ENCODE assay signal across 31 mouse cellular contexts in genomic region chr9:62920877-62921276, GRCm38 (mm10).
DNase-seq lines count a peak whose midpoint lies in the region; ATAC-seq and TF ChIP-seq lines count a peak whose summit lies in the region.
"Had no signal": no experiment of that assay in that cellular context is flagged by ENCODE, and none has a peak within 500 bp of the region (broad histone marks: within the 10 kb centered on the region; RNA-seq: fewer than 3 reads in every experiment).

No protein-coding gene starts in this region.

- no peak for ATAC-seq in CD4-positive, CD25-positive, alpha-beta regulatory T cell, adult 4 months
- no peak for ATAC-seq in lung, embryonic 14.5 days (ENCODE audit: insufficient read depth)
- 0 out of 2 replicates have a peak, but pooled peaks have one; percentile 40 for ATAC-seq in granulocyte monocyte progenitor cell, adult 5-6 weeks (replicated peaks; ENCODE audit: poor library complexity, severe bottlenecking)
- no peak for ATAC-seq in liver, postnatal 0 days
- ATAC-seq: forebrain, postnatal 0 days; hindbrain, embryonic 16.5 days; lung, postnatal 0 days; midbrain, embryonic 15.5 days had no signal

- WGBS in lung, embryonic 14.5 days: 51% methylated on average over 2 of the region's 2 CpGs
- WGBS in liver, postnatal 0 days (ENCODE audit: insufficient replicate concordance): 57% methylated on average over 2 of the region's 2 CpGs

- no peak overlapping the region for H3K4me2 ChIP-seq in lung, embryonic 14.5 days
- no peak overlapping the region for H3K4me2 ChIP-seq in liver, postnatal 0 days (ENCODE audit: low read depth, low read length)
- H3K4me2 ChIP-seq: forebrain, embryonic 12.5 days; heart, embryonic 11.5 days; kidney, embryonic 15.5 days; limb, embryonic 13.5 days; liver, embryonic 11.5 days; midbrain, embryonic 15.5 days; neural tube, embryonic 15.5 days had no signal

- H3K36me3 ChIP-seq in lung, embryonic 14.5 days (ENCODE audit: insufficient read depth): peaks cover 41% of the 10 kb centered on the region
- H3K36me3 ChIP-seq in liver, postnatal 0 days (replicated peaks; ENCODE audit: insufficient read depth, low read length): peaks cover 32% of the 10 kb centered on the region

- TF ChIP-seq CTCF in lung, embryonic 14.5 days (IDR thresholded peaks at IDR 0.05; ENCODE audit: low read depth): no peak
- no peak for TF ChIP-seq CTCF in liver, postnatal 0 days (IDR thresholded peaks at IDR 0.05; ENCODE audit: low read depth)

- H3K9me3 ChIP-seq in lung, embryonic 14.5 days (ENCODE audit: low read depth, low read length): no peaks in the 10 kb centered on the region
- H3K9me3 ChIP-seq in liver, postnatal 0 days (ENCODE audit: low read length): no peaks in the 10 kb centered on the region
- H3K9me3 ChIP-seq: forebrain, embryonic 12.5 days; kidney, embryonic 15.5 days; midbrain, embryonic 15.5 days; neural tube, embryonic 15.5 days had no signal

- no peaks in the 10 kb centered on the region for H3K4me1 ChIP-seq in lung, embryonic 14.5 days (ENCODE audit: insufficient read depth)
- peaks cover 3% of the 10 kb centered on the region; the same call in 1 of the 2 replicates for H3K4me1 ChIP-seq in liver, postnatal 0 days (ENCODE audit: insufficient read depth)
- H3K4me1 ChIP-seq: forebrain, embryonic 12.5 days; kidney, embryonic 15.5 days; limb, embryonic 13.5 days; midbrain, embryonic 15.5 days; neural tube, embryonic 15.5 days had no signal

- no peak overlapping the region for H3K27ac ChIP-seq in lung, embryonic 14.5 days (ENCODE audit: low read depth)
- no peak overlapping the region for H3K27ac ChIP-seq in liver, postnatal 0 days (ENCODE audit: low read depth)
- H3K27ac ChIP-seq: forebrain, embryonic 12.5 days; kidney, embryonic 15.5 days; limb, embryonic 13.5 days; macrophage; midbrain, embryonic 15.5 days; neural tube, embryonic 15.5 days had no signal

- TF ChIP-seq EP300 in liver, postnatal 0 days (IDR thresholded peaks at IDR 0.05; ENCODE audit: low read depth): no peak

- DNase-seq in CD4-positive, CD25-positive, alpha-beta regulatory T cell, adult 2 months (ENCODE audit: low read depth, low spot score): peak; percentile 19
- peak; percentile 17 for DNase-seq in lung, embryonic 14.5 days
- DNase-seq in lung, postnatal 25 days (ENCODE audit: low spot score): no peak
- DNase-seq in 416B (ENCODE audit: low read depth): peak; percentile 75
- DNase-seq in liver, postnatal 0 days: no peak
- DNase-seq in cerebellum, adult 18-20 months: no peak
- DNase-seq: adrenal gland, postnatal 25 days; cerebellum, adult 8-10 months; cerebellum, postnatal 36 days; forebrain, postnatal 0 days; gastrocnemius, postnatal 14 days; heart, adult 11 months; heart, postnatal 10 days; kidney, adult 18-20 months; kidney, postnatal 25 days; retina, postnatal 1 day; right cerebral cortex, postnatal 25 days; thymus, postnatal 4 days had no signal

- no peak overlapping the region for H3K4me3 ChIP-seq in lung, embryonic 14.5 days (ENCODE audit: low read depth, low read length)
- no peak overlapping the region for H3K4me3 ChIP-seq in liver, postnatal 0 days (ENCODE audit: low read depth, low read length)
- H3K4me3 ChIP-seq: erythroblast, embryonic 14.5 days; forebrain, embryonic 12.5 days; kidney, embryonic 15.5 days; limb, embryonic 13.5 days; midbrain, embryonic 15.5 days; neural tube, embryonic 15.5 days had no signal

- no peaks in the 10 kb centered on the region for H3K27me3 ChIP-seq in lung, embryonic 14.5 days (ENCODE audit: insufficient read depth, low read length)
- H3K27me3 ChIP-seq in liver, postnatal 0 days (ENCODE audit: insufficient read depth, low read length): no peaks in the 10 kb centered on the region
- H3K27me3 ChIP-seq: forebrain, embryonic 12.5 days; kidney, embryonic 15.5 days; limb, embryonic 13.5 days; midbrain, embryonic 15.5 days; neural tube, embryonic 15.5 days had no signal

- no peak overlapping the region for H3K9ac ChIP-seq in lung, embryonic 14.5 days
- H3K9ac ChIP-seq in liver, postnatal 0 days (replicated peaks): no peak overlapping the region
- H3K9ac ChIP-seq: forebrain, embryonic 12.5 days; forebrain, postnatal 0 days; kidney, embryonic 15.5 days; limb, embryonic 13.5 days; midbrain, embryonic 15.5 days; neural tube, embryonic 15.5 days had no signal

Comparison
In these comparisons a context has a peak if more than half of its experiments do, and no peak if none do; other contexts are left out.
1. DNase-seq: peak in CD4-positive, CD25-positive, alpha-beta regulatory T cell, adult 2 months (single experiment), lung, embryonic 14.5 days (single experiment) and 416B (single experiment); none in lung, postnatal 25 days (single experiment), liver, postnatal 0 days (single experiment) and cerebellum, adult 18-20 months (0 of 2).